14 mouse cellular contexts compared by ENCODE assay signal in the genomic region with DNA sequence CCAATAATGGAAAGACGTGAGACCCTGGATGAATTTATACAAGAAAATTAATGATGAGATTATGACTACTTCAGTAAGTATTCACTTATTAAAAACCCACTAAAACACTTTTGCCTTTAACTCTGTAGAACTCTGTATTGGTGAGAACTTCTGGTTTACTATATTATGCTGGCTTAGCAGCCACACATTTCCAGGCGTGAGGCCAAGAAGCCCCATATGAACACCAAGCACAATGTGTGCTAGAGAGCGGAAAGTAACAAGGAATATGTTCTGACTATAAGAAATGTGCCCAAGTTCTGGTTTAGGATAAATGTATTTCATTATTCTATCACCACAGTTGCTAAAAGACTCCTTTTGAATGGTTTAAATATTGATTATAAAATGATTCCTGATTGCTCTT.
DNase-seq lines count a peak whose midpoint lies in the region; ATAC-seq and TF ChIP-seq lines count a peak whose summit lies in the region.
"Had no signal": no experiment of that assay in that cellular context is flagged by ENCODE, and none has a peak within 500 bp of the region (broad histone marks: within the 10 kb centered on the region; RNA-seq: fewer than 3 reads in every experiment).

No protein-coding gene starts in this region.

- WGBS in midbrain, embryonic 14.5 days: 94% methylated on average over 3 of the region's 3 CpGs
- WGBS in midbrain, embryonic 11.5 days: 91% methylated on average over 3 of the region's 3 CpGs
- WGBS in heart, embryonic 10.5 days: 93% methylated on average over 3 of the region's 3 CpGs
- 86% methylated on average over 3 of the region's 3 CpGs for WGBS in liver, postnatal 0 days (ENCODE audit: insufficient replicate concordance)

- no peak overlapping the region for H3K4me2 ChIP-seq in midbrain, embryonic 14.5 days (ENCODE audit: low read length)
- H3K4me2 ChIP-seq in midbrain, embryonic 11.5 days: no peak overlapping the region
- no peak overlapping the region for H3K4me2 ChIP-seq in liver, postnatal 0 days (ENCODE audit: low read depth, low read length)
- H3K4me2 ChIP-seq: embryonic facial prominence, embryonic 12.5 days; stomach, embryonic 15.5 days had no signal

- no peaks in the 10 kb centered on the region for H3K9me3 ChIP-seq in midbrain, embryonic 14.5 days (ENCODE audit: control insufficient read depth, low read length)
- H3K9me3 ChIP-seq in midbrain, embryonic 11.5 days (ENCODE audit: control insufficient read depth, low read length): no peaks in the 10 kb centered on the region
- H3K9me3 ChIP-seq in heart, embryonic 10.5 days: no peaks in the 10 kb centered on the region
- H3K9me3 ChIP-seq in liver, postnatal 0 days (ENCODE audit: low read length): no peaks in the 10 kb centered on the region
- H3K9me3 ChIP-seq: embryonic facial prominence, embryonic 12.5 days; stomach, embryonic 15.5 days had no signal

- H3K4me3 ChIP-seq in midbrain, embryonic 14.5 days (replicated peaks; ENCODE audit: low read depth, low read length): no peak overlapping the region
- H3K4me3 ChIP-seq in midbrain, embryonic 11.5 days (ENCODE audit: low read depth, low read length): no peak overlapping the region
- no peak overlapping the region for H3K4me3 ChIP-seq in heart, embryonic 10.5 days
- no peak overlapping the region for H3K4me3 ChIP-seq in liver, postnatal 0 days (ENCODE audit: low read depth, low read length)
- H3K4me3 ChIP-seq: embryonic facial prominence, embryonic 12.5 days; stomach, embryonic 15.5 days had no signal

- no peak for TF ChIP-seq CTCF in liver, postnatal 0 days (IDR thresholded peaks at IDR 0.05; ENCODE audit: low read depth)

- peak; percentile 31; the same call in 1 of the 2 replicates for ATAC-seq in cerebellum, adult (ENCODE audit: insufficient number of reproducible peaks, low FRiP score, low TSS enrichment)
- ATAC-seq in midbrain, embryonic 14.5 days (ENCODE audit: low FRiP score, low TSS enrichment): no peak
- ATAC-seq in midbrain, embryonic 11.5 days (ENCODE audit: low FRiP score): no peak
- no peak for ATAC-seq in liver, postnatal 0 days
- ATAC-seq: inflammation-experienced regulatory T-cells, adult 6 months had no signal

- no peak overlapping the region for H3K27ac ChIP-seq in midbrain, embryonic 14.5 days (replicated peaks; ENCODE audit: low read depth, low read length)
- H3K27ac ChIP-seq in midbrain, embryonic 11.5 days (ENCODE audit: low read depth, low read length): no peak overlapping the region
- no peak overlapping the region for H3K27ac ChIP-seq in heart, embryonic 10.5 days
- H3K27ac ChIP-seq in liver, postnatal 0 days (ENCODE audit: low read depth): no peak overlapping the region
- H3K27ac ChIP-seq: embryonic facial prominence, embryonic 12.5 days; stomach, embryonic 15.5 days had no signal

- no peak for DNase-seq in cerebellum, postnatal 4 days (ENCODE audit: low spot score in 2 of 2)
- DNase-seq in midbrain, embryonic 14.5 days: peak; percentile 2
- no peak for DNase-seq in midbrain, embryonic 11.5 days (ENCODE audit: low spot score, missing footprints)
- DNase-seq in left cerebral cortex, postnatal 25 days (ENCODE audit: low spot score in 2 of 2): peak; percentile 69 to 85
- DNase-seq in spleen, adult 18-20 months: no peak
- DNase-seq in heart, embryonic 10.5 days (ENCODE audit: low spot score): no peak
- no peak for DNase-seq in liver, postnatal 0 days
- DNase-seq: gastrocnemius, postnatal 10 days; kidney, postnatal 4 days; retina, postnatal 1 day had no signal

- H3K27me3 ChIP-seq in midbrain, embryonic 14.5 days (ENCODE audit: control insufficient read depth, insufficient read depth, low read length): no peaks in the 10 kb centered on the region
- no peaks in the 10 kb centered on the region for H3K27me3 ChIP-seq in midbrain, embryonic 11.5 days (ENCODE audit: control insufficient read depth, insufficient read depth, low read length)
- H3K27me3 ChIP-seq in heart, embryonic 10.5 days (ENCODE audit: insufficient read depth, poor library complexity, severe bottlenecking): no peaks in the 10 kb centered on the region
- no peaks in the 10 kb centered on the region for H3K27me3 ChIP-seq in liver, postnatal 0 days (ENCODE audit: insufficient read depth, low read length)
- H3K27me3 ChIP-seq: embryonic facial prominence, embryonic 12.5 days; stomach, embryonic 15.5 days had no signal

- H3K36me3 ChIP-seq in midbrain, embryonic 14.5 days (ENCODE audit: control insufficient read depth, insufficient read depth, low read length): peaks cover 4% of the 10 kb centered on the region; the same call in 1 of the 2 replicates
- no peaks in the 10 kb centered on the region for H3K36me3 ChIP-seq in midbrain, embryonic 11.5 days (ENCODE audit: control insufficient read depth, insufficient read depth, low read length)
- peaks cover 3% of the 10 kb centered on the region; the same call in 1 of the 2 replicates for H3K36me3 ChIP-seq in heart, embryonic 10.5 days
- peaks cover 4% of the 10 kb centered on the region; the same call in 1 of the 2 replicates for H3K36me3 ChIP-seq in liver, postnatal 0 days (replicated peaks; ENCODE audit: insufficient read depth, low read length)
- H3K36me3 ChIP-seq: stomach, embryonic 15.5 days had no signal

- intact Hi-C loops in left cerebral cortex, postnatal 25 days (cut with DNase I): no loop called here

- no peak for TF ChIP-seq EP300 in liver, postnatal 0 days (IDR thresholded peaks at IDR 0.05; ENCODE audit: low read depth)

- no peak overlapping the region for H3K9ac ChIP-seq in midbrain, embryonic 14.5 days (replicated peaks; ENCODE audit: low read length)
- H3K9ac ChIP-seq in midbrain, embryonic 11.5 days (ENCODE audit: low read length): no peak overlapping the region
- H3K9ac ChIP-seq in liver, postnatal 0 days (replicated peaks): no peak overlapping the region
- H3K9ac ChIP-seq: embryonic facial prominence, embryonic 12.5 days; stomach, embryonic 15.5 days had no signal

- H3K4me1 ChIP-seq in midbrain, embryonic 14.5 days (ENCODE audit: control insufficient read depth, insufficient read depth, low read length): no peaks in the 10 kb centered on the region
- no peaks in the 10 kb centered on the region for H3K4me1 ChIP-seq in midbrain, embryonic 11.5 days (ENCODE audit: control insufficient read depth, insufficient read depth, low read length)
- H3K4me1 ChIP-seq in heart, embryonic 10.5 days: 0 out of 2 replicates have a peak, but pooled peaks cover 3% of the 10 kb centered on the region
- no peaks in the 10 kb centered on the region for H3K4me1 ChIP-seq in liver, postnatal 0 days (ENCODE audit: insufficient read depth)
- H3K4me1 ChIP-seq: embryonic facial prominence, embryonic 12.5 days; stomach, embryonic 15.5 days had no signal

Comparison
In these comparisons a context has a peak if more than half of its experiments do, and no peak if none do; other contexts are left out.
1. DNase-seq: peak in midbrain, embryonic 14.5 days (single experiment) and left cerebral cortex, postnatal 25 days (2 of 2); none in cerebellum, postnatal 4 days (0 of 2), midbrain, embryonic 11.5 days (single experiment), spleen, adult 18-20 months (0 of 2), heart, embryonic 10.5 days (single experiment) and liver, postnatal 0 days (single experiment).